13 mouse cellular contexts compared by ENCODE assay signal in the genomic region with DNA sequence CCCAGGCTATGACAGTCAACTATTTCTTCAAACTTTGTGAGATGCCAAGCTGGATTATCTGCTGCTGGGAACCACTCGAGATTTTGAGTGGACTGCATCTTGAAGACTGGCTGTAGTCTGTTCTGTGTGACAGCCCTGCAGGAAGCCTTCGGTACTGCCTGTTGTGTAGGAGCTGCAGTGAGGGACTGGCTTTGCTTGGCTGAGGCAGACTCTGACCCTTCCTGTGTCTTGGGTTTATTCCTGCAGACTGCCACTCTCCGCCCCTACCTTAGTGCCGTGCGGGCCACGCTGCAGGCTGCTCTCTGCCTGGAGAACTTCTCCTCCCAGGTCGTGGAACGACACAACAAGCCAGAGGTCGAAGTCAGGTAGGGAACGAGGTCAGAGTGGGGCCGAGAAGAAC. TPM values are rescaled to one million over a fixed set of nuclear protein-coding genes. Genes with fewer than 3 reads are reported as not detected.
DNase-seq lines count a peak whose midpoint lies in the region; ATAC-seq and TF ChIP-seq lines count a peak whose summit lies in the region.
"Had no signal": no experiment of that assay in that cellular context is flagged by ENCODE, and none has a peak within 500 bp of the region (broad histone marks: within the 10 kb centered on the region; RNA-seq: fewer than 3 reads in every experiment).

No protein-coding gene starts in this region.

- no peaks in the 10 kb centered on the region for H3K9me3 ChIP-seq in liver, embryonic 15.5 days (replicated peaks)
- H3K9me3 ChIP-seq: G1E; limb, embryonic 15.5 days had no signal

- peak; percentile 28; the same call in 1 of the 2 replicates for TF ChIP-seq POLR2A in bone marrow, adult 2 months (IDR thresholded peaks at IDR 0.05; ENCODE audit: borderline replicate concordance, control insufficient read depth, low read depth, low read length)

- WGBS in bone marrow, adult 2 months: 87% methylated on average over 11 of the region's 11 CpGs
- WGBS in liver, embryonic 15.5 days (ENCODE audit: insufficient replicate concordance): 87% methylated on average over 11 of the region's 11 CpGs

- TF ChIP-seq CTCF in layer of hippocampus, adult 2 months (conservative IDR thresholded peaks at IDR 0.05): peak; percentile 43
- no peak for TF ChIP-seq CTCF in bone marrow, adult 2 months (IDR thresholded peaks at IDR 0.05; ENCODE audit: control insufficient read depth, insufficient read depth, low read length)

- no peak for ATAC-seq in CD4-positive, CD25-positive, alpha-beta regulatory T cell, adult 4 months
- ATAC-seq in liver, embryonic 15.5 days (ENCODE audit: insufficient read depth): no peak
- no peak for ATAC-seq in granulocyte monocyte progenitor cell, adult 5-6 weeks (replicated peaks; ENCODE audit: poor library complexity, severe bottlenecking)
- ATAC-seq: activated CD4-positive, CD25-positive, alpha-beta regulatory T cell, adult 4 months had no signal

- H3K4me2 ChIP-seq in liver, embryonic 15.5 days: peak overlapping the region; percentile 82
- H3K4me2 ChIP-seq: limb, embryonic 15.5 days had no signal

- no peak overlapping the region for H3K9ac ChIP-seq in liver, embryonic 15.5 days
- H3K9ac ChIP-seq: limb, embryonic 15.5 days had no signal

- no peak overlapping the region for H3K4me3 ChIP-seq in layer of hippocampus, adult 2 months
- H3K4me3 ChIP-seq in bone marrow, adult 2 months (replicated peaks; ENCODE audit: control insufficient read depth, low read depth, low read length): no peak overlapping the region
- H3K4me3 ChIP-seq in liver, embryonic 15.5 days (replicated peaks): peak overlapping the region; percentile 11; the same call in 1 of the 2 replicates
- H3K4me3 ChIP-seq: limb, embryonic 15.5 days had no signal

- H3K27ac ChIP-seq in layer of hippocampus, adult 2 months: no peak overlapping the region
- H3K27ac ChIP-seq in bone marrow, adult 2 months (ENCODE audit: control insufficient read depth, insufficient read depth, low read depth, low read length, poor library complexity): no peak overlapping the region
- no peak overlapping the region for H3K27ac ChIP-seq in liver, embryonic 15.5 days (replicated peaks)
- H3K27ac ChIP-seq: limb, embryonic 15.5 days had no signal

- DNase-seq in CD4-positive, CD25-positive, alpha-beta regulatory T cell, adult 2 months (ENCODE audit: low read depth, low spot score): peak; percentile 25
- no peak for DNase-seq in layer of hippocampus, adult 2 months (ENCODE audit: low spot score in 2 of 2)
- DNase-seq in layer of hippocampus, adult 8-10 months (ENCODE audit: low spot score in 2 of 2): no peak
- no peak for DNase-seq in gastrocnemius, postnatal 25 days
- DNase-seq: cerebellum, adult 8-10 months; right cerebral cortex, postnatal 14 days had no signal

- H3K4me1 ChIP-seq in bone marrow, adult 2 months (ENCODE audit: control insufficient read depth, insufficient read depth, low read length): peaks cover 4% of the 10 kb centered on the region
- peaks cover 41% of the 10 kb centered on the region for H3K4me1 ChIP-seq in liver, embryonic 15.5 days (replicated peaks)

- peaks cover 57% of the 10 kb centered on the region for H3K36me3 ChIP-seq in liver, embryonic 15.5 days (replicated peaks)

- no peaks in the 10 kb centered on the region for H3K27me3 ChIP-seq in liver, embryonic 15.5 days
- H3K27me3 ChIP-seq: limb, embryonic 15.5 days had no signal

RNA-seq across cellular contexts. Expression of a gene that starts 2.6 kb away (rescaled TPM):
- polyA plus RNA-seq in CD4-positive, CD25-positive, alpha-beta regulatory T cell, adult 4 months (2017; shearing (Covaris generic)): 100 to 1,000 TPM; 574 to 794 TPM
- 100 to 1,000 TPM; 308 to 330 TPM for total RNA-seq in layer of hippocampus, adult 2 months (2021)
- 100 to 1,000 TPM; 282 to 324 (median 303) TPM for total RNA-seq in layer of hippocampus, adult 8-10 months (2022)
- polyA plus RNA-seq in bone marrow, adult 2 months (2011; ENCODE audit: insufficient read depth, insufficient read length, low replicate concordance, missing spikeins): 136 and 195 TPM in 2 replicates
- polyA plus RNA-seq in liver, embryonic 15.5 days (2015; fragmentation: Nextera tagmentation; extraction: Ambion mirVana): 188 and 202 TPM in 2 replicates
- total RNA-seq in gastrocnemius, postnatal 25 days (2021): 10 to 100 TPM; 48.4 to 55.3 TPM
- 223 and 277 TPM in 2 replicates for total RNA-seq in granulocyte monocyte progenitor cell, adult 5-6 weeks (2014; fragmentation: Nextera tagmentation)
- 211 and 270 TPM in 2 replicates for total RNA-seq in granulocyte monocyte progenitor cell, adult 5-6 weeks (2017)

RNA-seq across cellular contexts. Expression of a gene that starts 2.8 kb away (rescaled TPM):
- 10 to 100 TPM; 39.2 to 47.5 TPM for polyA plus RNA-seq in CD4-positive, CD25-positive, alpha-beta regulatory T cell, adult 4 months (2017; shearing (Covaris generic))
- total RNA-seq in layer of hippocampus, adult 2 months (2021): 10 to 100 TPM; 50.5 to 53.5 TPM
- 10 to 100 TPM; 43.4 to 49.8 (median 47.7) TPM for total RNA-seq in layer of hippocampus, adult 8-10 months (2022)
- 12.0 and 21.6 TPM in 2 replicates for polyA plus RNA-seq in bone marrow, adult 2 months (2011; ENCODE audit: insufficient read depth, insufficient read length, low replicate concordance, missing spikeins)
- polyA plus RNA-seq in liver, embryonic 15.5 days (2015; fragmentation: Nextera tagmentation; extraction: Ambion mirVana): 17.8 and 18.7 TPM in 2 replicates
- total RNA-seq in gastrocnemius, postnatal 25 days (2021): 10 to 100 TPM; 14.0 to 14.4 TPM
- total RNA-seq in granulocyte monocyte progenitor cell, adult 5-6 weeks (2014; fragmentation: Nextera tagmentation): 18.9 and 21.0 TPM in 2 replicates
- 9.7 and 13.8 TPM in 2 replicates for total RNA-seq in granulocyte monocyte progenitor cell, adult 5-6 weeks (2017)

RNA-seq across cellular contexts. Expression of a gene that starts 8.6 kb away (rescaled TPM):
- 10 to 100 TPM; 22.7 to 24.0 TPM for polyA plus RNA-seq in CD4-positive, CD25-positive, alpha-beta regulatory T cell, adult 4 months (2017; shearing (Covaris generic))
- total RNA-seq in layer of hippocampus, adult 2 months (2021): 10 to 100 TPM; 15.5 to 23.2 TPM
- 10 to 100 TPM; 17.2 to 21.6 (median 19.6) TPM for total RNA-seq in layer of hippocampus, adult 8-10 months (2022)
- polyA plus RNA-seq in bone marrow, adult 2 months (2011; ENCODE audit: insufficient read depth, insufficient read length, low replicate concordance, missing spikeins): 11.9 and 27.7 TPM in 2 replicates
- 0.98 and 1.3 TPM in 2 replicates for polyA plus RNA-seq in liver, embryonic 15.5 days (2015; fragmentation: Nextera tagmentation; extraction: Ambion mirVana)
- 1 to 10 TPM; 1.6 to 1.7 TPM for total RNA-seq in gastrocnemius, postnatal 25 days (2021)
- total RNA-seq in granulocyte monocyte progenitor cell, adult 5-6 weeks (2014; fragmentation: Nextera tagmentation): 1.5 and 3.1 TPM in 2 replicates
- 0.26 and 1.8 TPM in 2 replicates for total RNA-seq in granulocyte monocyte progenitor cell, adult 5-6 weeks (2017)

RNA-seq across cellular contexts. Expression of a gene that starts 36.7 kb away (rescaled TPM):
- 1 to 10 TPM; 2.2 to 2.9 TPM for polyA plus RNA-seq in CD4-positive, CD25-positive, alpha-beta regulatory T cell, adult 4 months (2017; shearing (Covaris generic))
- total RNA-seq in layer of hippocampus, adult 2 months (2021): 10 to 100 TPM; 45.4 to 52.0 TPM
- 10 to 100 TPM; 57.2 to 74.1 (median 63.7) TPM for total RNA-seq in layer of hippocampus, adult 8-10 months (2022)
- polyA plus RNA-seq in bone marrow, adult 2 months (2011; ENCODE audit: insufficient read depth, insufficient read length, low replicate concordance, missing spikeins): 16.0 and 28.6 TPM in 2 replicates
- polyA plus RNA-seq in liver, embryonic 15.5 days (2015; fragmentation: Nextera tagmentation; extraction: Ambion mirVana): 18.2 and 21.1 TPM in 2 replicates
- total RNA-seq in gastrocnemius, postnatal 25 days (2021): 10 to 100 TPM; 29.7 to 36.4 TPM
- 18.7 and 23.0 TPM in 2 replicates for total RNA-seq in granulocyte monocyte progenitor cell, adult 5-6 weeks (2014; fragmentation: Nextera tagmentation)
- 17.2 and 18.3 TPM in 2 replicates for total RNA-seq in granulocyte monocyte progenitor cell, adult 5-6 weeks (2017)

RNA-seq across cellular contexts. Expression of a gene that starts 38.7 kb away (rescaled TPM):
- polyA plus RNA-seq in CD4-positive, CD25-positive, alpha-beta regulatory T cell, adult 4 months (2017; shearing (Covaris generic)): 10 to 100 TPM in 1 of 2 experiments, 1 to 10 TPM in 1; 9.8 to 10.2 TPM
- 10 to 100 TPM; 40.2 to 44.4 TPM for total RNA-seq in layer of hippocampus, adult 2 months (2021)
- total RNA-seq in layer of hippocampus, adult 8-10 months (2022): 10 to 100 TPM; 27.4 to 39.1 (median 35.2) TPM
- 8.6 and 8.7 TPM in 2 replicates for polyA plus RNA-seq in bone marrow, adult 2 months (2011; ENCODE audit: insufficient read depth, insufficient read length, low replicate concordance, missing spikeins)
- polyA plus RNA-seq in liver, embryonic 15.5 days (2015; fragmentation: Nextera tagmentation; extraction: Ambion mirVana): 11.8 and 16.5 TPM in 2 replicates
- total RNA-seq in gastrocnemius, postnatal 25 days (2021): 1 to 10 TPM; 8.0 to 9.7 TPM
- 10.8 and 15.3 TPM in 2 replicates for total RNA-seq in granulocyte monocyte progenitor cell, adult 5-6 weeks (2014; fragmentation: Nextera tagmentation)
- total RNA-seq in granulocyte monocyte progenitor cell, adult 5-6 weeks (2017): 11.2 and 18.9 TPM in 2 replicates
